Mouse (Mus musculus): Measurements from ENCODE around the gene AB124611. TPM values are rescaled to one million over a fixed set of nuclear protein-coding genes. Genes with fewer than 3 reads are reported as not detected.

The AB124611 gene
- 42.4 TPM for polyA plus RNA-seq (2017; shearing (Covaris generic))

GRCm38 (mm10) chr9:21525937-21526633, at the start of gene AB124611:
AB124611 (plus strand) TSS chr9:21526176.

GRCm38 (mm10) chr9:21509772-21510688, 15.9 kb upstream of the AB124611 start, which contains the start of gene Tmed1:
Tmed1 (minus strand) TSS chr9:21510252.

GRCm38 (mm10) chr9:21546789-21547074, 20.8 kb downstream of the AB124611 start, which contains the start of gene Carm1:
Carm1 (plus strand) TSS chr9:21546894.

GRCm38 (mm10) chr9:21592703-21593121, 66.7 kb downstream of the AB124611 start, which contains the start of the genes Timm29 and Yipf2:
Timm29 (plus strand) TSS chr9:21592722.
Yipf2 (minus strand) TSS chr9:21592828.

Other genes with a start within 250 kb of the AB124611 start
- 36.7 TPM for gene Kri1, start 238.2 kb upstream of the AB124611 start, polyA plus RNA-seq (2017; shearing (Covaris generic))
- 77.2 TPM for gene Cdkn2d, start 234.8 kb upstream of the AB124611 start, polyA plus RNA-seq (2017; shearing (Covaris generic))
- 5.0 TPM for gene Ap1m2, start 213.8 kb upstream of the AB124611 start, polyA plus RNA-seq (2017; shearing (Covaris generic))
- gene Slc44a2, start 205.5 kb upstream of the AB124611 start, polyA plus RNA-seq (2017; shearing (Covaris generic)), result 509 TPM
- gene Ilf3, start 158.3 kb upstream of the AB124611 start, polyA plus RNA-seq (2017; shearing (Covaris generic)), result 85.5 TPM
- gene Qtrt1, start 114.3 kb upstream of the AB124611 start, polyA plus RNA-seq (2017; shearing (Covaris generic)), result 56.2 TPM
- 331 TPM for gene Dnm2, start 101.3 kb upstream of the AB124611 start, polyA plus RNA-seq (2017; shearing (Covaris generic))
- gene Tmed1, start 15.9 kb upstream of the AB124611 start, polyA plus RNA-seq (2017; shearing (Covaris generic)), result 2.6 TPM
- gene Carm1, start 20.7 kb downstream of the AB124611 start, polyA plus RNA-seq (2017; shearing (Covaris generic)), result 68.4 TPM
- 29.2 TPM for gene Timm29, start 66.5 kb downstream of the AB124611 start, polyA plus RNA-seq (2017; shearing (Covaris generic))
- 14.2 TPM for gene Yipf2, start 66.7 kb downstream of the AB124611 start, polyA plus RNA-seq (2017; shearing (Covaris generic))
- gene Smarca4, start 90.0 kb downstream of the AB124611 start, polyA plus RNA-seq (2017; shearing (Covaris generic)), result 58.3 TPM
- 41.1 TPM for gene Ldlr, start 197.3 kb downstream of the AB124611 start, polyA plus RNA-seq (2017; shearing (Covaris generic))
- gene Spc24, start 234.1 kb downstream of the AB124611 start, polyA plus RNA-seq (2017; shearing (Covaris generic)), result 0.77 TPM